Mouse (Mus musculus): ENCODE data around the gene Cd247.

GRCm38 (mm10) chr1:165853729-165854420, 65.4 kb downstream of the Cd247 start:
- TF ChIP-seq GATA1 (IDR thresholded peaks at IDR 0.05; ENCODE audit: low read length) (no peak), TAL1 (IDR thresholded peaks at IDR 0.05; ENCODE audit: low read length) (no peak)
